Mouse (Mus musculus) testis, adult 2 months (tissue): ENCODE measurements around the gene Rnf213.

ENCODE experiments used
- CTCF ChIP-seq: fragments of 200-500 bp; IDR thresholded peaks from 2 replicates; pipeline ENCODE4 v1.5.1; 2012; ENCODE audit warnings: low read depth, mild to moderate bottlenecking, inconsistent platforms, low read length, moderate library complexity; ENCODE audit not compliant: control insufficient read depth, insufficient read depth, insufficient replicate concordance
- POLR2A ChIP-seq: fragments of 200-500 bp; IDR thresholded peaks from 2 replicates; pipeline ENCODE4 v1.6.1; 2012; ENCODE audit warnings: low read depth, mild to moderate bottlenecking, inconsistent platforms, low read length, moderate library complexity; ENCODE audit not compliant: control insufficient read depth

- TF ChIP-seq POLR2A, result no peak
- TF ChIP-seq CTCF, result no peak
Measured at GRCm38 (mm10) chr11:119500011-119500410, 107.1 kb downstream of the Rnf213 start.
